In the genomic region with DNA sequence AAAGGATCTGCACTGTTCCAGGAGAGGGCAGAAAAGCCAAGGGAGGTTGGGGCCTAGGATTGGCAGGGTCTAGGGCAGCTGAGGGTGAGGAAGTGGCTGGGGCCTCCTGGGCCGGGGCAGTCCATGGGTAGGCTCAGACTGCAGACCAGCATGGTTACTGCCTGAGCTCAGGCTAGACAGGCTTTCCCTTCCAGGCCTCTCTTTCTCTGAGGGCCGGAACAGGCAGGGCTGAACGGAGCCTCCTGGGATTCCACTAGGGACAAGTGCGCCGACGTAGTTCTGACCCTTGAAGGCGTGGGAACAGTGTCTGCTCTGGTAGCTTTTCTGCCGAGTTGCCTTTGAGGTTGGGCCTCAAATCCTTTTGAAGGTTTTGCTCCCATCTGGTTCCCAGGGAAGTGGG, we compare ENCODE assay signal across 25 mouse cellular contexts. TPM values are rescaled to one million over a fixed set of nuclear protein-coding genes. Genes with fewer than 3 reads are reported as not detected.
"Had no signal": no experiment of that assay in that cellular context is flagged by ENCODE, and none has a peak within 500 bp of the region (broad histone marks: within the 10 kb centered on the region; RNA-seq: fewer than 3 reads in every experiment).

No protein-coding gene starts in this region.

- H3K4me1 ChIP-seq: liver, embryonic 13.5 days had no signal

- H3K4me3 ChIP-seq: left cerebral cortex, adult 2 months; liver, embryonic 13.5 days; midbrain, embryonic 12.5 days; neural tube, embryonic 12.5 days; neural tube, embryonic 15.5 days had no signal

- H3K36me3 ChIP-seq: liver, embryonic 13.5 days; midbrain, embryonic 12.5 days; neural tube, embryonic 12.5 days; neural tube, embryonic 15.5 days had no signal

- H3K9me3 ChIP-seq: liver, embryonic 13.5 days; midbrain, embryonic 12.5 days; neural tube, embryonic 12.5 days; neural tube, embryonic 15.5 days had no signal

- H3K27ac ChIP-seq: kidney, postnatal 0 days; left cerebral cortex, adult 2 months; liver, embryonic 13.5 days; midbrain, embryonic 12.5 days; neural tube, embryonic 12.5 days; neural tube, embryonic 15.5 days had no signal

- DNase-seq: kidney, postnatal 36 days; layer of hippocampus, postnatal 36 days; liver, embryonic 13.5 days; lung, adult 2 months; lung, postnatal 14 days; lung, postnatal 4 days; right cerebral cortex, adult 18-20 months; right cerebral cortex, postnatal 14 days; right cerebral cortex, postnatal 4 days; thymus, adult 18-20 months; thymus, postnatal 36 days had no signal

RNA-seq across cellular contexts. Expression of gene Gja4, which starts 1.9 kb away (rescaled TPM):
- total RNA-seq: megakaryocyte progenitor cell, adult 5-6 weeks; megakaryocyte-erythroid progenitor cell, adult 5-6 weeks had no signal

RNA-seq across cellular contexts. Expression of gene Gjb3, which starts 14.9 kb away (rescaled TPM):
- total RNA-seq: left cerebral cortex, postnatal 36 days; liver, adult 2 months; megakaryocyte-erythroid progenitor cell, adult 5-6 weeks had no signal
- polyA plus RNA-seq: liver, adult 2 months; neural tube, embryonic 15.5 days had no signal

RNA-seq across cellular contexts. Expression of gene Gjb4, which starts 38.1 kb away (rescaled TPM):
- total RNA-seq: layer of hippocampus, adult 8-10 months; layer of hippocampus, postnatal 10 days; left cerebral cortex, adult 2 months; left cerebral cortex, postnatal 10 days; left cerebral cortex, postnatal 36 days; liver, adult 2 months; megakaryocyte progenitor cell, adult 5-6 weeks; megakaryocyte-erythroid progenitor cell, adult 5-6 weeks had no signal
- polyA plus RNA-seq: liver, adult 2 months; liver, embryonic 13.5 days; midbrain, embryonic 12.5 days; neural tube, embryonic 12.5 days; neural tube, embryonic 15.5 days; spleen, adult 2 months; testis, adult 2 months had no signal

RNA-seq across cellular contexts. Expression of gene Gjb5, which starts 42.2 kb away (rescaled TPM):
- total RNA-seq: layer of hippocampus, adult 8-10 months; layer of hippocampus, postnatal 10 days; layer of hippocampus, postnatal 36 days; left cerebral cortex, postnatal 10 days; left cerebral cortex, postnatal 36 days; liver, adult 2 months; megakaryocyte progenitor cell, adult 5-6 weeks; megakaryocyte-erythroid progenitor cell, adult 5-6 weeks had no signal
- polyA plus RNA-seq: liver, adult 2 months; spleen, adult 2 months had no signal
